Mouse (Mus musculus): ENCODE results near the gene Zfp950. TPM values are rescaled to one million over a fixed set of nuclear protein-coding genes. Genes with fewer than 3 reads are reported as not detected.
A peak's percentile ranks its signal among the peaks of the same experiment; 100 is the strongest.
"Not testable (repeated sequence)": the region's sequence is repeated elsewhere in the genome, so short reads cannot be mapped to it uniquely, and the experiment has no call there.

Zfp950 gene
- 26.3 and 29.6 TPM in 2 replicates for polyA plus RNA-seq (2015; fragmentation: Nextera tagmentation; extraction: Ambion mirVana)

- Histone ChIP-seq H3K4me2 (peak within 1 kb of the TSS; percentile 83), H3K36me3 (no peaks in the 10 kb centered on the region)
Measured at GRCm38 (mm10) chr19:61140342-61141206, at the start of gene Zfp950. Gene Zfp950 (minus strand): TSS chr19:61140840.

DNA sequence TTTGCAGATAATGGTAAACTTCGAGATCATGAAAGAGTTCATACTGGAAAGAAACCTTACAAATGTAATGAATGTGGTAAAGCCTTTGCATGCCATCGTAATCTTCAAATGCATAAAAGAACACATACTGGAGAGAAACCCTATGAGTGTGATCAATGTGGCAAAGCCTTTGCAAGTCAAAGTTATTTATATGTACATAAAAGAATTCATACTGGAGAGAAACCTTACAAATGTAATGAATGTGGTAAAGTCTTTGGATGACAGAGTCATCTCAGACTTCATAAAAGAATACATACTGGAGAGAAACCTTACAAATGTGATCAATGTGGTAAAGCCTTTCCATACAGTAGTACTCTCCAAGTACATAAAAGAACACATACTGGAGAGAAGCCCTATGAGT lies 43.0 kb upstream of the Zfp950 start, which contains the start of gene Gm6020:
Gene Gm6020, plus strand, starts transcription at position 301 of the 400 bp plus-strand sequence.
- H3K36me3 ChIP-seq; H3K9ac ChIP-seq; H3K4me3 ChIP-seq; H3K4me1 ChIP-seq (replicated peaks); ATAC-seq (replicated peaks; ENCODE audit: insufficient number of reproducible peaks, insufficient read depth, low FRiP score, low read depth); H3K27me3 ChIP-seq; H3K27ac ChIP-seq; H3K4me2 ChIP-seq: not testable (repeated sequence)
- peaks cover 20% of the 10 kb centered on the region for H3K9me3 ChIP-seq (replicated peaks)
- 75% methylated on average over 2 of the region's 2 CpGs for WGBS

More at GRCm38 (mm10) chr19:61140342-61141206, at the start of gene Zfp950:
- Histone ChIP-seq H3K4me1 (replicated peaks) (peaks cover 12% of the 10 kb centered on the region), H3K9me3 (replicated peaks) (no peaks in the 10 kb centered on the region), H3K4me3 (peak within 1 kb of the TSS; percentile 83), H3K27ac (peak within 1 kb of the TSS; percentile 67), H3K27me3 (no peaks in the 10 kb centered on the region), H3K9ac (peak within 1 kb of the TSS; percentile 82)
- under 1% methylated on average over 18 of the region's 18 CpGs for WGBS
- peak; percentile 99 for ATAC-seq (replicated peaks; ENCODE audit: insufficient number of reproducible peaks, insufficient read depth, low FRiP score, low read depth)

DNA sequence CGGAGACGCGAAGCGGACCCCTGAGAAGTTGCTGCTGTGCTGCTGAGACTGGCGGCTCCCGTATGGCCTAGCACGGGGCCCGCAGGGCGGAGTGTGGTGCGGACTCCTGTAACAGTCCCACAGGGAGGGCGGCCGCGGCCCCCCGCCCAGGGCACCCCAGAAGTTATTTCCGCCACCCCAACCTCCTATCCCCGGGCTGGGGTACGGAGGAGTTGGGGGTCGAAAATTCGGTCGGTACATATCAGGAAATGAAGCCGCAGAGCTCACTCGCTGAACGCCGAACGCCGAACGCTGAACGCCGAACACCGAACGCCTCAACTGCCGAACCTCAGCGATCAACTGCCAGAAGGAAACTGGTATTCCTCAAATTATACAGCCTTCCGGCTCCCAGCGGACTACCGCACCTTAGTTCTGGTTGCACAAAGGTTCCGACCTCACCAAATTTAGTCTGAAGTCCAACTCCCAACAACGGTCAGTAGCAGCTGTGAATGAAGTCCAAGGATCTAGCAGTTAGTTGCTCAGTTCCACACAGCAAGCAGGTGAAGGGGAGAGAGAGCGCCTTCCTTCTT lies 35.2 kb upstream of the Zfp950 start, which contains the start of gene Gm7102:
Gene Gm7102, minus strand, starts transcription at position 554 of the 569 bp plus-strand sequence.
- Histone ChIP-seq H3K4me2 (peak within 1 kb of the TSS; percentile 57), H3K27me3 (no peaks in the 10 kb centered on the region), H3K9me3 (replicated peaks) (no peaks in the 10 kb centered on the region), H3K4me1 (replicated peaks) (no peaks in the 10 kb centered on the region), H3K9ac (no peak within 1 kb of the TSS), H3K36me3 (no peaks in the 10 kb centered on the region), H3K4me3 (peak within 1 kb of the TSS; percentile 43), H3K27ac (no peak within 1 kb of the TSS)
- WGBS, result 20% methylated on average over 39 of the region's 39 CpGs
- no peak for ATAC-seq (replicated peaks; ENCODE audit: insufficient number of reproducible peaks, insufficient read depth, low FRiP score, low read depth)

DNA sequence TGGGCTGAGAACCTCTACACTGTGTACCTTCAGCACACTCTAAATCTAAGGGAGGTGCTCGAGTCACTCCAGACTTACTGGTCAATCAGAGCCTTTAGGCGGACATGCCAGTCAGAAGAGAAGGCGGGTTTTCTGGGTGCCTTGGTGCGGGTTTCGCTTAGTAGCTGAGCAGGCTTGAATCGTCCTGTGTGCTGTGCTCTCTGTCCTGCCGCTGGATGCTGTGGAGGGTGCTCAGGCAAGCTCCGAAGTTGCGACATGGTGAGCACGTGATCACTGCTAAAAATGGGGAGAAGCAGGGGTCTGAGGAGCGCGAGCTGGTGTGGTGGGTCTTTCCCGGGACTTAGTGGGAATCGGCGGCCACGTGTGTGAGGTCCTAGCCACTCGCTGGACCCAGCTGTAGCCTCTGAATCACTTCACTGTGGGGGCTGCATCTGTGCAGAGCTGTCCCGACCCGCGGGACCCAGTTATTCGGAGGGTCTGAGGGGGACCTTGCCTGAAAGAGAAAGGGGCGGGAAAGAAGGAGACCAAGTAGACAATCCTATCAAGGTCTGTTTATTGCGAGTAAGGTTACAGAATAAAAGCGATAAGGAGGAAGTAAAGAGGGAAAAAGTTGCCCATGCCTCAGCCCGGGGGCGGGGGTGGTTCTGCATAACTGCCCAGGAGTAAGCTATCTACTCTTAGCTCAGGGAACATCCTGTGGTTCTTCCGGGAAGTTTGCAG lies 11.2 kb upstream of the Zfp950 start:
- WGBS, result 6% methylated on average over 27 of the region's 27 CpGs
- H3K9ac ChIP-seq, result peak overlapping the region; percentile 51
- no peak; the same call in 1 of the 2 replicates for ATAC-seq (replicated peaks; ENCODE audit: insufficient number of reproducible peaks, insufficient read depth, low FRiP score, low read depth)
- H3K36me3 ChIP-seq, result no peaks in the 10 kb centered on the region
- no peaks in the 10 kb centered on the region for H3K9me3 ChIP-seq (replicated peaks)
- no peaks in the 10 kb centered on the region; the same call in 1 of the 2 replicates for H3K27me3 ChIP-seq
- H3K27ac ChIP-seq, result no peak overlapping the region
- H3K4me3 ChIP-seq, result peak overlapping the region; percentile 55
- H3K4me1 ChIP-seq (replicated peaks), result no peaks in the 10 kb centered on the region
- peak overlapping the region; percentile 93 for H3K4me2 ChIP-seq

DNA sequence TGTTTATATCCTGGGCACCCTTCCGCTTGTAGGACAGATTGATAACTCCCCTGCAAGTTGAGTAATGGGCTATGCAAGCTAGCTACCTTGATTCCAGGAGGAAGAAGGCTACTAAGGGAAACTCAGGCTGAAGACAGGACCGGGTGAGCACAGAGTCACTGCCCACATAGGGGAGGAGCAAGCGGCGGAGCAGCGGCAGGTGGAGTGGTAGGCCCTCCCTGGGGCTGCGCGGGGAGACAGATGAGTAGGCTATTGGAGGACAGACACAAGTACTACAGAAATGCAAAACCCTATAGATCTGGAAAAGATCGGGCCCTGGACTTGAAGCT lies 10.7 kb upstream of the Zfp950 start:
- Histone ChIP-seq H3K36me3 (no peaks in the 10 kb centered on the region), H3K4me1 (replicated peaks) (no peaks in the 10 kb centered on the region), H3K4me3 (peak overlapping the region; percentile 55), H3K4me2 (peak overlapping the region; percentile 93), H3K27ac (no peak overlapping the region), H3K9me3 (replicated peaks) (no peaks in the 10 kb centered on the region), H3K27me3 (no peaks in the 10 kb centered on the region; the same call in 1 of the 2 replicates), H3K9ac (peak overlapping the region; percentile 51)
- WGBS, result 9% methylated on average over 8 of the region's 8 CpGs
- ATAC-seq (replicated peaks; ENCODE audit: insufficient number of reproducible peaks, insufficient read depth, low FRiP score, low read depth), result no peak; the same call in 1 of the 2 replicates

- no peaks in the 10 kb centered on the region for H3K36me3 ChIP-seq
- WGBS, result 16% methylated on average over 4 of the region's 4 CpGs
- peak overlapping the region; percentile 83 for H3K4me3 ChIP-seq
- ATAC-seq (replicated peaks; ENCODE audit: insufficient number of reproducible peaks, insufficient read depth, low FRiP score, low read depth), result no peak
- H3K9me3 ChIP-seq (replicated peaks), result no peaks in the 10 kb centered on the region
- H3K4me1 ChIP-seq (replicated peaks), result peaks cover 12% of the 10 kb centered on the region
- peak overlapping the region; percentile 67; the same call in 1 of the 2 replicates for H3K27ac ChIP-seq
- H3K9ac ChIP-seq, result peak overlapping the region; percentile 65
- H3K27me3 ChIP-seq, result no peaks in the 10 kb centered on the region
- H3K4me2 ChIP-seq, result peak overlapping the region; percentile 83
Measured at GRCm38 (mm10) chr19:61141299-61141698, 659 bp upstream of the Zfp950 start.

GRCm38 (mm10) chr19:61138655-61139054 lies 2.0 kb downstream of the Zfp950 start:
- H3K4me2 ChIP-seq, result no peak overlapping the region
- no peaks in the 10 kb centered on the region for H3K36me3 ChIP-seq
- H3K27me3 ChIP-seq, result no peaks in the 10 kb centered on the region
- H3K4me3 ChIP-seq, result no peak overlapping the region
- H3K9ac ChIP-seq, result no peak overlapping the region
- no peaks in the 10 kb centered on the region for H3K9me3 ChIP-seq (replicated peaks)
- no peak for ATAC-seq (replicated peaks; ENCODE audit: insufficient number of reproducible peaks, insufficient read depth, low FRiP score, low read depth)
- H3K27ac ChIP-seq, result no peak overlapping the region
- peaks cover 12% of the 10 kb centered on the region for H3K4me1 ChIP-seq (replicated peaks)

- Histone ChIP-seq H3K9me3 (replicated peaks) (no peaks in the 10 kb centered on the region), H3K27me3 (no peaks in the 10 kb centered on the region), H3K9ac (no peak overlapping the region), H3K4me3 (no peak overlapping the region), H3K27ac (no peak overlapping the region), H3K36me3 (peaks cover 15% of the 10 kb centered on the region), H3K4me2 (no peak overlapping the region), H3K4me1 (replicated peaks) (no peaks in the 10 kb centered on the region)
- 91% methylated on average over 10 of the region's 10 CpGs for WGBS
- no peak for ATAC-seq (replicated peaks; ENCODE audit: insufficient number of reproducible peaks, insufficient read depth, low FRiP score, low read depth)
Measured at GRCm38 (mm10) chr19:61131096-61131495, 9.5 kb downstream of the Zfp950 start.

DNA sequence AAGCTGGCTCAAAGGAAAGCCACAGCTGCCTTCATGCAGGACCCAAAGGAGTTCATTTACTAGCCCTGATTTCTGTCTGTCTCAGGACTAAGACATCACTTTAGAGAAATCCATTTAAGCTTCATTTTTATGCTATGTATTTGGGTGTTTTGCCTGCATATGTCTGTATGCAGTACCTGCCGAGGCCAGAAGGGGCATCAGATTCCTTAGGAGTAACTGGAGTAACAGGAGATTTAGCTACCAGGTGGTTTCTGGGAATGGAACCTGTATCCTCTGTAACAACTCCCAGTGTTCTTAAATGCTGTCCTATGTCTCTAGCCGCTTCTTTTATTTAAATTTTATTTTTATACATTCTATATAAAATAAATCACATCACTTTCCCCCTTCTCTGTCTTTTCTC lies 30.5 kb downstream of the Zfp950 start:
- peaks cover 3% of the 10 kb centered on the region; the same call in 1 of the 2 replicates for H3K9me3 ChIP-seq (replicated peaks)
- no peak overlapping the region for H3K4me2 ChIP-seq
- ATAC-seq (replicated peaks; ENCODE audit: insufficient number of reproducible peaks, insufficient read depth, low FRiP score, low read depth), result no peak
- no peak overlapping the region for H3K4me3 ChIP-seq
- no peak overlapping the region for H3K27ac ChIP-seq
- no peaks in the 10 kb centered on the region for H3K4me1 ChIP-seq (replicated peaks)
- peaks cover 3% of the 10 kb centered on the region; the same call in 1 of the 2 replicates for H3K36me3 ChIP-seq
- H3K27me3 ChIP-seq, result no peaks in the 10 kb centered on the region
- H3K9ac ChIP-seq, result no peak overlapping the region
- WGBS, result 49% methylated on average over 2 of the region's 2 CpGs

- no peaks in the 10 kb centered on the region for H3K4me1 ChIP-seq (replicated peaks)
- no peaks in the 10 kb centered on the region for H3K9me3 ChIP-seq (replicated peaks)
- no peak overlapping the region for H3K4me2 ChIP-seq
- H3K27me3 ChIP-seq, result no peaks in the 10 kb centered on the region
- H3K9ac ChIP-seq, result no peak overlapping the region
- 17% methylated on average over 4 of the region's 4 CpGs for WGBS
- ATAC-seq (replicated peaks; ENCODE audit: insufficient number of reproducible peaks, insufficient read depth, low FRiP score, low read depth), result no peak
- H3K4me3 ChIP-seq, result no peak overlapping the region
- no peak overlapping the region for H3K27ac ChIP-seq
- H3K36me3 ChIP-seq, result peaks cover 10% of the 10 kb centered on the region; the same call in 1 of the 2 replicates
Measured at GRCm38 (mm10) chr19:61097764-61098163, 42.9 kb downstream of the Zfp950 start.

DNA sequence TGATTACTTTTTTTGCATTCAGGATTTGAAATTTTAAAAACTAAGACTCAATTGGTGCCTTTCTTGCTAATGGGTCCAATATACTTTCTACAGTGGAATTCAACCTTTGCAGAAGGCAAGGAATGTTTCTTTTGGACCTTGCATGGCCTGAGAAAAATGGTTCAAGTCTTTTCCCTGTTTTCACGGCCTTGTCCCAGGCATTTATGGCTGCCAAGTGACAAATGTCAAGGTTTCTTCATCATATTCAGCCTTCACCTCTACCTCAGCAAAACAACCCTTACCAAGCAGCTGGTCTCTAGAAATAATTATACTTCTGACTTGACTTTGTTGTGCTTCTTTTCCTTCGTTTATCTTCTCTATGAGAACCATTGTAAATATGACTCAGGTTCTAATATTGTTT lies 43.9 kb downstream of the Zfp950 start:
- Histone ChIP-seq H3K27me3 (no peaks in the 10 kb centered on the region), H3K27ac (no peak overlapping the region), H3K9ac (no peak overlapping the region), H3K36me3 (peaks cover 11% of the 10 kb centered on the region; the same call in 1 of the 2 replicates), H3K4me1 (replicated peaks) (no peaks in the 10 kb centered on the region), H3K9me3 (replicated peaks) (no peaks in the 10 kb centered on the region), H3K4me2 (no peak overlapping the region), H3K4me3 (no peak overlapping the region)
- ATAC-seq (replicated peaks; ENCODE audit: insufficient number of reproducible peaks, insufficient read depth, low FRiP score, low read depth), result no peak
- 77% methylated on average over 2 of the region's 2 CpGs for WGBS

Data from heart, embryonic 15.5 days (tissue).